Mouse (Mus musculus): ENCODE data around the gene Mfap1b. TPM values are rescaled to one million over a fixed set of nuclear protein-coding genes. Genes with fewer than 3 reads are reported as not detected.
A peak's percentile ranks its signal among the peaks of the same experiment; 100 is the strongest.

Gene Mfap1b
- total RNA-seq, 1 experiment: 23.2 TPM

DNA sequence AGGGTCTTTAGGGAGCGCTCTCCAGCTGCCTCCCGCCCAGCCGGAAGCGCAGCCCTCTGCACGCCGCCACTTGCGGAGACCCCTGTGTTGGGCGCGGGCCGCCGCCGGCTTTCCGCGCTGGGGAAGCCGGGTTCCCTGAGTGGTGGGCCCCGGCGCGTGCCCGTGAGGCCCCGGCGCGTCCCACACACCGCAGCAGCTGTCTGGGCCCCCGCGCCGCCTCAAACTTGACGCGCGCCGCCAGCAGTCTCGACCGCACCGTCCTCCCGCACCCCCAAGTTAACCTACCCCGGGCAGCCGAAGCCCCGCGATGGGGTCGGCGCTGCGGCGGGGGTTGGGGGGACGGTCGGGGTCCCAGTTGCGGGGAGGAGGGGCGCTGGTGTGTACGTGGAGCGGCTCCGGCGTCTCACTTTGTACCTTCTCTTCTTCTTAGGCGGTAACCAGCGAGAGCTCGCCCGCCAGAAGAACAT, 24.3 kb downstream of the Mfap1b start:
- Histone ChIP-seq H3K4me3 (ENCODE audit: insufficient read depth in 1 of 2, low read depth in 1 of 2, low read length in 2 of 2, poor library complexity in 1 of 2, severe bottlenecking in 1 of 2) (peak overlapping the region; percentile 93 to 100), H3K36me3 (ENCODE audit: control insufficient read depth, insufficient read depth, low read length, poor library complexity, severe bottlenecking) (peaks cover 11% of the 10 kb centered on the region), H3K27ac (ENCODE audit: insufficient read depth, low read depth, low read length, poor library complexity, severe bottlenecking) (peak overlapping the region; percentile 88), H3K9me3 (ENCODE audit: control insufficient read depth, insufficient read depth, low read depth, low read length) (no peaks in the 10 kb centered on the region), H3K4me1 (ENCODE audit: control insufficient read depth in 2 of 2, insufficient read depth in 2 of 2, low read length in 2 of 2, poor library complexity in 1 of 2) (peaks cover 2 to 5% of the 10 kb centered on the region in 2 experiments; a peak in 3 of 4 replicates), H3K9ac (ENCODE audit: insufficient read depth, low read depth, low read length, poor library complexity, severe bottlenecking) (peak overlapping the region; percentile 99)
- DNase-seq (ENCODE audit: low read depth, low spot score): no peak
- no peak; the same call in 1 of the 2 replicates for TF ChIP-seq HCFC1 (IDR thresholded peaks at IDR 0.05; ENCODE audit: borderline replicate concordance, insufficient read depth, low read length)
- no peak for TF ChIP-seq ZNF384 (IDR thresholded peaks at IDR 0.05; ENCODE audit: low read depth, low read length)
- TF ChIP-seq ZC3H11A (IDR thresholded peaks at IDR 0.05; ENCODE audit: borderline replicate concordance, low read depth, low read length): no peak
- TF ChIP-seq MAFK (IDR thresholded peaks at IDR 0.05; ENCODE audit: insufficient read depth, low read depth, low read length): no peak
- TF ChIP-seq CHD2 (IDR thresholded peaks at IDR 0.05; ENCODE audit: low read depth, low read length): no peak
- in situ Hi-C loops (cut with MboI; ENCODE audit: low sequenced_read_pairs in 2 of 2, unreplicated experiment in 2 of 2): no loop called here

DNA sequence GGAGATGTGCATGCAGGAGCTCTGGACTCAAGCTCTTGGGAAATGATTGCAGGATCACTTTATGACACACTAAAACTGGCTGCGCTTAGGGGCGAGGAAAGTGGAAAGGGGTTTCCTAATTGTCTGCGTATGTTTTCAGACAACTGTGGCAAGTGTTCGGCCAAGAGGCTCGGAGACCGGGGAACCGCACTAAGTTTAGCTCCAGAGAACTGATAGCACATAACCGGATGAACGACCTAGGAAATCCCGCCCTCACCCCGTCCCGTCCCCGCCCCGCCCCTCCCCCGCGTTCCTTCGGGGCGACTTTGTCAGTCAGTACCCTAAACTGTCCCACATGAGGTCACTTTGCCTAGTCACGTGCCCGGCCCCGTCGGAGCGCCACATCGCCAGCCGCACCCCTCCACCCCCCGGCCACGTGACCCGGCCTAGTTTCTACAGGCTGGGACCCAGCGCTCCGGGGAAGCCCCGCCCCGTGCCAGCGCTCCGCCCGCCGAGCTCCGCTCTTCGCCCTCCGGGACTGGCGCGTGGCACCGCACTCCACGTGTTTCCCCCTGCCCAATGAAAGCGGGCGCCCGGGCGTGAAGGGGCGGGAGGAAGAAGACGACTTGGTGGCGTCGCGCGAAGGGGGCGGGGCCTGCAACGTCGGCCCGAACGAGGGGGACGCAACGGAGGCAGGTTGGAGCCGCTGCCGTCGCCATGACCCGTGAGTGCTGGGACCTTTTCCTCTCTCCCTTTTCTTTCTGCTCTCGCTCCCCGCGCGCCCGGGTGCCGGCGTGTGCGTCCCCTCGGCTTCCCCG, 24.9 kb downstream of the Mfap1b start, which contains the start of gene Serf2:
Gene Serf2, plus strand, starts transcription at position 457 of the 797 bp plus-strand sequence.
- in situ Hi-C loops (cut with MboI; ENCODE audit: low sequenced_read_pairs in 2 of 2, unreplicated experiment in 2 of 2): no loop called here
- Histone ChIP-seq H3K9ac (ENCODE audit: insufficient read depth, low read depth, low read length, poor library complexity, severe bottlenecking) (peak within 1 kb of the TSS; percentile 99), H3K4me3 (ENCODE audit: insufficient read depth in 1 of 2, low read depth in 1 of 2, low read length in 2 of 2, poor library complexity in 1 of 2, severe bottlenecking in 1 of 2) (peak within 1 kb of the TSS; percentile 93 to 100), H3K4me1 (ENCODE audit: control insufficient read depth in 2 of 2, insufficient read depth in 2 of 2, low read length in 2 of 2, poor library complexity in 1 of 2) (peaks cover 2 to 4% of the 10 kb centered on the region in 2 experiments; a peak in 3 of 4 replicates), H3K36me3 (ENCODE audit: control insufficient read depth, insufficient read depth, low read length, poor library complexity, severe bottlenecking) (peaks cover 11% of the 10 kb centered on the region), H3K9me3 (ENCODE audit: control insufficient read depth, insufficient read depth, low read depth, low read length) (no peaks in the 10 kb centered on the region), H3K27ac (ENCODE audit: insufficient read depth, low read depth, low read length, poor library complexity, severe bottlenecking) (peak within 1 kb of the TSS; percentile 88)
- DNase-seq (ENCODE audit: low read depth, low spot score): peak; percentile 97
- peak; percentile 72 for TF ChIP-seq HCFC1 (IDR thresholded peaks at IDR 0.05; ENCODE audit: borderline replicate concordance, insufficient read depth, low read length)
- TF ChIP-seq MAFK (IDR thresholded peaks at IDR 0.05; ENCODE audit: insufficient read depth, low read depth, low read length): no peak
- no peak for TF ChIP-seq CHD2 (IDR thresholded peaks at IDR 0.05; ENCODE audit: low read depth, low read length)
- TF ChIP-seq ZNF384 (IDR thresholded peaks at IDR 0.05; ENCODE audit: low read depth, low read length): no peak

- TF ChIP-seq HCFC1 (IDR thresholded peaks at IDR 0.05; ENCODE audit: borderline replicate concordance, insufficient read depth, low read length): no peak
- no peak for TF ChIP-seq CHD2 (IDR thresholded peaks at IDR 0.05; ENCODE audit: low read depth, low read length)
- TF ChIP-seq MAFK (IDR thresholded peaks at IDR 0.05; ENCODE audit: insufficient read depth, low read depth, low read length): no peak
- no peak for TF ChIP-seq ZNF384 (IDR thresholded peaks at IDR 0.05; ENCODE audit: low read depth, low read length)
- TF ChIP-seq ZC3H11A (IDR thresholded peaks at IDR 0.05; ENCODE audit: borderline replicate concordance, low read depth, low read length): no peak
- Histone ChIP-seq H3K4me1 (ENCODE audit: control insufficient read depth in 2 of 2, insufficient read depth in 2 of 2, low read length in 2 of 2, poor library complexity in 1 of 2) (peaks cover 2% of the 10 kb centered on the region in 2 experiments; a peak in 3 of 4 replicates), H3K27ac (ENCODE audit: insufficient read depth, low read depth, low read length, poor library complexity, severe bottlenecking) (no peak overlapping the region), H3K36me3 (ENCODE audit: control insufficient read depth, insufficient read depth, low read length, poor library complexity, severe bottlenecking) (peaks cover 11% of the 10 kb centered on the region), H3K9me3 (ENCODE audit: control insufficient read depth, insufficient read depth, low read depth, low read length) (no peaks in the 10 kb centered on the region), H3K4me3 (ENCODE audit: insufficient read depth in 1 of 2, low read depth in 1 of 2, low read length in 2 of 2, poor library complexity in 1 of 2, severe bottlenecking in 1 of 2) (peak overlapping the region in 1 of 2 experiments; percentile 68; a peak in 2 of 4 replicates), H3K9ac (ENCODE audit: insufficient read depth, low read depth, low read length, poor library complexity, severe bottlenecking) (no peak overlapping the region; the same call in 1 of the 2 replicates)
- DNase-seq (ENCODE audit: low read depth, low spot score): no peak
- in situ Hi-C loops (cut with MboI; ENCODE audit: low sequenced_read_pairs in 2 of 2, unreplicated experiment in 2 of 2): no loop called here
Measured at GRCm38 (mm10) chr2:121448136-121448535, 25.7 kb downstream of the Mfap1b start.

GRCm38 (mm10) chr2:121447006-121447405, 26.9 kb downstream of the Mfap1b start:
- no peak overlapping the region for H3K27ac ChIP-seq (ENCODE audit: insufficient read depth, low read depth, low read length, poor library complexity, severe bottlenecking)
- H3K4me1 ChIP-seq (ENCODE audit: control insufficient read depth in 2 of 2, insufficient read depth in 2 of 2, low read length in 2 of 2, poor library complexity in 1 of 2): peaks cover 2% of the 10 kb centered on the region in 2 experiments; a peak in 3 of 4 replicates
- in situ Hi-C loops (cut with MboI; ENCODE audit: low sequenced_read_pairs in 2 of 2, unreplicated experiment in 2 of 2): no loop called here
- H3K4me3 ChIP-seq (ENCODE audit: insufficient read depth in 1 of 2, low read depth in 1 of 2, low read length in 2 of 2, poor library complexity in 1 of 2, severe bottlenecking in 1 of 2): no peak overlapping the region
- no peaks in the 10 kb centered on the region for H3K9me3 ChIP-seq (ENCODE audit: control insufficient read depth, insufficient read depth, low read depth, low read length)
- H3K9ac ChIP-seq (ENCODE audit: insufficient read depth, low read depth, low read length, poor library complexity, severe bottlenecking): no peak overlapping the region
- DNase-seq (ENCODE audit: low read depth, low spot score): no peak
- TF ChIP-seq ZC3H11A (IDR thresholded peaks at IDR 0.05; ENCODE audit: borderline replicate concordance, low read depth, low read length): no peak
- TF ChIP-seq CHD2 (IDR thresholded peaks at IDR 0.05; ENCODE audit: low read depth, low read length): no peak
- TF ChIP-seq MAFK (IDR thresholded peaks at IDR 0.05; ENCODE audit: insufficient read depth, low read depth, low read length): no peak
- no peak for TF ChIP-seq HCFC1 (IDR thresholded peaks at IDR 0.05; ENCODE audit: borderline replicate concordance, insufficient read depth, low read length)
- no peak for TF ChIP-seq ZNF384 (IDR thresholded peaks at IDR 0.05; ENCODE audit: low read depth, low read length)
- peaks cover 7% of the 10 kb centered on the region for H3K36me3 ChIP-seq (ENCODE audit: control insufficient read depth, insufficient read depth, low read length, poor library complexity, severe bottlenecking)
